Mouse (Mus musculus): ENCODE data around the gene Armc6.

The Armc6 gene

GRCm38 (mm10) chr8:70234080-70234780, at the start of gene Armc6, which contains the start of gene Sugp2:
Armc6 (minus strand) TSS chr8:70234466.
Sugp2 (plus strand) TSS chr8:70234226.
- DNase-seq: peak; percentile 98

DNA sequence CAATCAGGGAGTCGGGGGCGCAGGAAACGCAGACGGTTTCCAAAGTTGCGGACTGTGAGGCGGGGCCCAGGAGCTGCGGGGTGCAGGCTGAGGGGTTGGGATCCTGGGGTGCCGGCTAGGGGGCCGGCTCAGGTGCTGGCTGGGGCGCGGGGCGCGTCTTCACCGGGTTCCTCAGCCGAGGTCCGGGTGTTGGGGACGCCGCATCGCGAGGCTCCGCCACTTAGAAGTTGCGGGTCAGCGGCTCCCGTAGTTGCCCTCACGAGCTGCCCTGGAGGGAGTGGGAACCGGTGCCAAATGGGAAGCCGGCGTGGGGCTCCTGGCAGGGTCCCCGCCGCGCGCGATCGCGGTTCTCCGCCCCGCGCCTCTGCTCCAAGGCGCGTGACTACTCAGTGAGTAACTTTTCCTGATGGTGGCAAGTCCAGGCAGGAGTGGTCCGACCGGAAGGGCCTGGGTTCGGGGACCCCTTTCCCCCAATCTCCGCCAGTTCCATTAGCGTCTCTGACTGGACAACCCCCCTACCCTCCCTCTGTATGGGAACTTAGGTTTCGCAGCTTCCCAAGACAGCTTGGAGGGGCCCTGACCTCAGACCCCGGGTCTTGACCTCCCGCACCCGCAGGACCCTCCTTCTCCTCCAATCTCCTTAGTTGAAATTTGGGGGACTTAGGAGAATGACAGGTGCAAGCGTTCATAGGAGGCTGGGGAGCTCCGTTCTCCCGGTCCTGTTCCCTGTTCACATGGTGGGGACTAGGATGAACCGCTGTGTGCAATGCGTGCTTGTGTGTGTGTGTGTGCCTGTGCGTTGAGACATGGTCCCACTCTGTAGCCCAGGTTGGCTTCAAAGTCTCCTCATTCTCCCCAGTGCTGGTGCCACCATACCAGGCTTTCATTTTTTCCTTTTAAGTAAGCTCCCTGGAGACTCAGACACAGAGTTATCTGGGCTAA, 49.1 kb upstream of the Armc6 start:
- no peak for DNase-seq

- peak; percentile 94 for DNase-seq
Measured at GRCm38 (mm10) chr8:70282603-70283135, 48.4 kb upstream of the Armc6 start, which contains the start of gene Homer3. Homer3 (plus strand) TSS chr8:70282827.

DNA sequence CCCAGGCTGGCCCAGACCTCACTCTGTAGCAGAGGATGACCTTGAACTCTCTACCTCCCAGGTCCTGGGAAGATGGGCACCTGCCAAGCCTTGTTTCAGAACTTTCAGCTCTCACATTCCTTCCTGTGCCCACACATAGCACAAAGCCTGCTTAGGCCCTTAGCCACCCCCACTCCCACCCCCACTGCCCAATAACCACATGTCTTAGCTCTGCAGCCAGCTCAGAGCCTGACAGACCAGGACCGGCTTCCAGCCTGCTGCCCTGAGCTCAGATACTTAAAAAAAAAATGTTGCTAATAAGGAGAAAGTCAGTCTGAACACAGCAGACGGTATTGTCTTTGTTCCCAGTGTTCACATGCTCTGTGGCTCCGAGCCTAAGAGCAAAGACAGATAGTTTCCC, 46.7 kb upstream of the Armc6 start:
- DNase-seq: no peak

GRCm38 (mm10) chr8:70279266-70279665, 45.0 kb upstream of the Armc6 start:
- no peak for DNase-seq

DNA sequence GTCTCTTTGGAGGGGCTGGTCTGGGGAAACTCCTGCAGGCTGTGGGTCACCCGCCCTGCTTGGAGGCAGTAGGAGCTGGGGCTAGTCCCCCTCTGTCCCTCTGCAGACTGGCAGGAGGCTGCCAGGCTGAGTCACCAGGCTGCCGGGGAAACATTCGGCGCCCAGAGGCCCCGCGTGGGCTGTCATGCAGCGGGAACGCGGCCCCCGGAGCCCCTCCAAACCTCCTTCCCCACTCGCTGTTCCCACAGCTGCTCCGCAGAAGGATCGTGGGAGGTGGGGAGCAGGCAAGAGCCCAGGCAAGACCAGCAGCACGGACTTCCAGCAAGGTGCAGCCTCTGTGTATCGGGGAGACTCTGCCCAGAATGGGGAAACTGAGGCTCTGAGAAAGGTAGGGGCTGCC, 43.9 kb upstream of the Armc6 start:
- no peak for DNase-seq

DNA sequence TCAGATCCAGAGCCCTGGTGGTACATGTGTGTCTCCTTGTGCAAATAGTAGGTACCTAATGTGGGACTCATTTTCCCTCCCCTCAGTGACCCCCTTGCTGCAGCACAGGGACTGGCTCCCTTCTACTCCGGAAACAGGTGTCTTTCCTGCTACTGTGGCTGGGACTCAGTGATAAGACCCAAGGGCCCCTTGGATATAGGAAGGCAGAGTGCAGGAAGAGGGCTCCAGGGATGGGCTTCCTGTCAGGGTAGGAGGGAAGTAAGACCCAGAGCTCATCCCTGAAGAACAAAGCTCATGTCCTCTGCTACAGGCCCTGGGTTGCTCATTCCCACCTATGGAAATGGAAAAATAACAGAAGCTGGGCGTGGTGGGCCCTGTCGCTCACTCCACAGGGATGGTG, 42.2 kb upstream of the Armc6 start:
- peak; percentile 58 for DNase-seq

- no peak for DNase-seq
Measured at GRCm38 (mm10) chr8:70274350-70274749, 40.1 kb upstream of the Armc6 start.

GRCm38 (mm10) chr8:70272949-70273348, 38.7 kb upstream of the Armc6 start:
- peak; percentile 45 for DNase-seq

DNA sequence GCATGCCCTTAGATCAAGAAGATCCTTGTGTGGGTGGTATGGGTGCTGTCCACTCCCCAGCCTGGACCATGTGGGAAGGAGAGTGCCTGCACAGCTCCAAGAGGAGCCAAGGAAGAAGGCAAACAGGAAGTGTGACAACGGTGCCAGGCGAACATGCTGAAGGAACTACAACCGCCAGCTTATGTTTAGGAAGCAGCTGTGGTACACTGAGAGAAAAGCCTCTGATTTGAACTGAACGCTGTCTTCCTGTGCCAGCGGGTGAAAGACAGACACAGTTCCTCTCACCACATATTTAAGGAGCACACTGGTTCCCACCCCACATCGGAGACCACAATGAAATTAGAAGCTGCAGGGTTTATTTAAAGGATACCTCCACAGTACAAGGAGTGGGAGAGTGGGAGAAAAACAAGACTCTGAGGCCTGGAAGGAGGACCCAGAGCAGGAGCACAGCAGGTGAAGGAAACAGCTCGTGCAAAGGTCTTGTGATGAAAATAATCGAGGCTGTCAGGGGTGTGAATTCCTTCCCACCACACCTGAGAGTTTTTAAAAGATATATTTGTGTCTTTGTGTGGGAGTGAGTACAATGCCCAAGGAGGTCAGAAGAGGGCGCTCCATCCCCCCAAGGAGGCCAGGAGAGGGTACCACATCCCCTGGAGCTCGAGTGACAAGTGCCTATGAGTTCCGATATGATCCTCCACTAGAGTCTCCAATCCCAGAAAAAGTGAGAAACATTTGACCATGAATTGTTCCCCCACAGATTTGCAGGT, 34.7 kb upstream of the Armc6 start:
- DNase-seq: no peak

DNA sequence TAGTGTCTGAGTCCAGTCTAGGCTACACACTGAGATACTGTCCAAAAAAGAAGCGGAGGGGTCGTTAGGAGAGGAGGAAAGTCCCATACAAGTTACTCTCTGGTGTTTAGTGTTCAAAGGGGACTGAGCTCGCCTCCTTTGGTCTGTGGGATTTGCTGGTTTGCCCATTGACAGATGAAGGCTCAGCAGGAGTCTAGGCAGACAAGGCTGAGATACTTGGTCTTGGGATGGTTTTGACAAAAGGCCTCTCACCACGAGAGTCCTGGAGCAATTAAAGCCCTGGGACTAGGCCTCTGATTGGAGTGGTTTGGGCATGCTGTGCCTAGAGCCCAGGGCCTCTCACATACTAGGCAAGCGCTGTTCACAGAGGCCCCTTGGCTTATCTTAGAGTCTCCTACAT, 34.0 kb upstream of the Armc6 start:
- DNase-seq: no peak

GRCm38 (mm10) chr8:70267674-70268073, 33.4 kb upstream of the Armc6 start:
- DNase-seq: no peak

GRCm38 (mm10) chr8:70259043-70259442, 24.8 kb upstream of the Armc6 start:
- no peak for DNase-seq

DNA sequence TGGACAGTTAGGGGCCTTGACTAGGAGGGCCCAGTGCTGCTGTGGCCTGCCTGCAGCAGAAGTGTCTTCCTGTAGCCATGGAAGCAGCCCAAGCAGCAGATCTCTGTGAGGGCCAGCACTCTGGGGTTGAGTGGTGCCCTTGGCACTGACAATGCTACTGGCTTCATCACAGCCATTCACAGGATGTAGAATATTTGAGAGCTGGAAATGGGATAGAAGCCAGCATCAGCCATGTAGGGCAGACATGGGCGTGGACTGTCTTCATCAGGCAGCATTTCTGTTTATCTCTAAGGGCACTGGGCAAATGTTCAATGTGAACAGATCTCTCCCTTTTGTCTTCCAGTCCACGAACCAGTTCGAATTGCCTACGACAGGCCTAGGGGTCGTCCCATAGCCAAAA, 24.3 kb upstream of the Armc6 start:
- no peak for DNase-seq

- DNase-seq: no peak
Measured at GRCm38 (mm10) chr8:70257456-70257855, 23.2 kb upstream of the Armc6 start.

- DNase-seq: no peak
Measured at GRCm38 (mm10) chr8:70254628-70255027, 20.4 kb upstream of the Armc6 start.

DNA sequence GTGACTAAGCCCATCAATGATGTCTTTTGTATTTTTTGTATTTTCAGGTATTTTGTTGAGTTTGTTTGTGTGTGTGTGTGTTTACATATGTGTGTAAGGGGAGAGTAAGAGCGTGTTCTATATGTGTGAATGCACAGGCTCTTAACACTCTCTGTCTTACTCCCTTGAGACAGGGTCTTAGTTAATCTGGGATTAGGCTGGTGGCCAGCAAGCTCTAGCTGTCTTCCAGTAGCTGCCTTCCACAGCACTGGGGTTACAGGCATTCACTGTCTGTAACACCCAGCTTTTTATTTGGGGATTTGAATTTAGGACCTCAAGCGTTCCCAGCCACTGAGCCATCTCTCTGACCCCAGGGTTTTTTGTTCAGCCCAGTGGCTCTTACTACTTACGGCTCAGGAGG, 13.6 kb upstream of the Armc6 start:
- DNase-seq: no peak

- DNase-seq: no peak
Measured at GRCm38 (mm10) chr8:70246622-70247021, 12.4 kb upstream of the Armc6 start.

DNA sequence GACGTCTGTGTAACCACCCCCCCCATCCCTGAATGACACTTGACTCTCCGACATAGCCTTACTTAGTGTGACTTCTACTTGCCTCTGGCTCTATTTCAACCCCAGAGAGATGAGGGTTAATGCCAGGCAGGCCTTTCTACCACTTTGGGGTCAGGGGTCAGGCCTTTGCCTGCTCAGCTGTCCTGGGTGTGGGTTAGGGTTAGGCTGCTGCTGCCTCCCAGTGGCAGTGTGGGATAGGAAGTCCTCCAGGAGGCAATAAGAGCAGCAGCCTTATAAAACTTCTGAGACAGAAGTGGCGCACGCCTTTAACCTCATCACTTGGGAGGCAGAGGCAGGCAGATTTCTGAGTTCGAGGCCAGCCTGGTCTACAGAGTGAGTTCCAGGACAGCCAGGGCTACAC, 6.4 kb upstream of the Armc6 start:
- no peak for DNase-seq

- no peak for DNase-seq
Measured at GRCm38 (mm10) chr8:70237842-70238241, 3.6 kb upstream of the Armc6 start.

DNA sequence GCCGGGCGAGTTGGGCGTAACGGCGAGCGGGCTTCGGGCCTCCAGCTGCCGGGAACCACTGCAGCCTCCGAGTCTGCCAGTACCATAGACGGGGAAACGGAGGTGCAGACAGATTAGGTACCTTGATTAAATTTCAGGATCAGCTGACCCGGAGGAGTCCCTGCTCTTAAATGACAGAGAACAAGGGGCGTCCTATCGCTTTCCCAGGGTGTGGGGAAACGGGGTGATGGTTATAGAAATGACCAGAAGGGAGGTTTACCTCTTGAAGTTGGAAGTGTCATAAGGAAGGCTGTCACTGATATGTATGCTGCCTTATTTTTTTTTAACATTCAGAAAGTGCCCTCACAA, 489 bp upstream of the Armc6 start:
- no peak for DNase-seq

GRCm38 (mm10) chr8:70233606-70234005, 660 bp downstream of the Armc6 start:
- no peak for DNase-seq

DNA sequence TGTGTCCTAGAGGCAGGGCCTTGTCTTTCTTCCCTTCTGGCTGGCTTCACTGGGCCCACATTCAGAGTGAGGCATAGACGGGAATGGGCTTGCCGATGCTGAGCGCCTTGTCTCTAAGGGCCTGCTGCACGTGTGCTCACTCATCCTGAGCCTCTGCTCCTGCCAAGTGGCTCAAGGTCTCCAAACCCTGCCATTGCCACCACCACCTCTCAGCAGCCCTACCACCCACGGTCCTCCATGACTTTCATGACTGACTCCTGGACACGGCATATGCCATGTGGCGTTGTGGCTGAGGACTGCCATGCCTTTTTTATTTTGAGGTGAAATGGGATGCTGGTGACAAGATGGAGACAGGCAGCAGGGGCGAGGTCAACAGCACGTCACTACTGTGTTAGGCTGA, 3.4 kb downstream of the Armc6 start:
- no peak for DNase-seq

Measured in kidney, postnatal 14 days (tissue).